Mouse (Mus musculus): ENCODE results near the gene Ndufb4.
"Not testable (repeated sequence)": the region's sequence is repeated elsewhere in the genome, so short reads cannot be mapped to it uniquely, and the experiment has no call there.

The Ndufb4 gene

GRCm38 (mm10) chr16:37680216-37680615 lies 26.0 kb upstream of the Ndufb4 start:
- DNase-seq (ENCODE audit: low spot score in 2 of 2) = no peak

- no peak for DNase-seq (ENCODE audit: low spot score in 2 of 2)
Observed at GRCm38 (mm10) chr16:37677586-37677985, 23.3 kb upstream of the Ndufb4 start.

- DNase-seq (ENCODE audit: low spot score in 2 of 2) = no peak
Observed at GRCm38 (mm10) chr16:37676677-37677072, 22.4 kb upstream of the Ndufb4 start.

- no peak for DNase-seq (ENCODE audit: low spot score in 2 of 2)
Observed at GRCm38 (mm10) chr16:37676024-37676676, 21.9 kb upstream of the Ndufb4 start.

GRCm38 (mm10) chr16:37675326-37675725 lies 21.1 kb upstream of the Ndufb4 start:
- no peak for DNase-seq (ENCODE audit: low spot score in 2 of 2)

- DNase-seq (ENCODE audit: low spot score in 2 of 2) = no peak
Observed at GRCm38 (mm10) chr16:37670666-37671283, 16.5 kb upstream of the Ndufb4 start.

- no peak for DNase-seq (ENCODE audit: low spot score in 2 of 2)
Observed at GRCm38 (mm10) chr16:37665394-37665935, 11.2 kb upstream of the Ndufb4 start.

GRCm38 (mm10) chr16:37663643-37664459 lies 9.6 kb upstream of the Ndufb4 start:
- no peak for DNase-seq (ENCODE audit: low spot score in 2 of 2)

- DNase-seq (ENCODE audit: low spot score in 2 of 2) = no peak
Observed at GRCm38 (mm10) chr16:37656796-37657195, 2.5 kb upstream of the Ndufb4 start.

- no peak for DNase-seq (ENCODE audit: low spot score in 2 of 2)
Observed at GRCm38 (mm10) chr16:37655756-37656347, 1.6 kb upstream of the Ndufb4 start.

- DNase-seq (ENCODE audit: low spot score in 2 of 2) = no peak
Observed at GRCm38 (mm10) chr16:37654831-37655455, 690 bp upstream of the Ndufb4 start.

- no peak for DNase-seq (ENCODE audit: low spot score in 2 of 2)
Observed at GRCm38 (mm10) chr16:37653058-37653457, 1.2 kb downstream of the Ndufb4 start.

GRCm38 (mm10) chr16:37652654-37653053 lies 1.6 kb downstream of the Ndufb4 start:
- DNase-seq (ENCODE audit: low spot score in 2 of 2) = no peak

- DNase-seq (ENCODE audit: low spot score in 2 of 2) = no peak
Observed at GRCm38 (mm10) chr16:37651467-37651866, 2.8 kb downstream of the Ndufb4 start.

GRCm38 (mm10) chr16:37649068-37649467 lies 5.2 kb downstream of the Ndufb4 start:
- DNase-seq (ENCODE audit: low spot score in 2 of 2) = no peak

- DNase-seq (ENCODE audit: low spot score in 2 of 2) = no peak
Observed at GRCm38 (mm10) chr16:37647936-37648335, 6.3 kb downstream of the Ndufb4 start.

GRCm38 (mm10) chr16:37647067-37647466 lies 7.2 kb downstream of the Ndufb4 start:
- DNase-seq (ENCODE audit: low spot score in 2 of 2) = no peak

GRCm38 (mm10) chr16:37645799-37646198 lies 8.5 kb downstream of the Ndufb4 start:
- no peak for DNase-seq (ENCODE audit: low spot score in 2 of 2)

GRCm38 (mm10) chr16:37645211-37645610 lies 9.0 kb downstream of the Ndufb4 start:
- DNase-seq (ENCODE audit: low spot score in 2 of 2) = no peak

GRCm38 (mm10) chr16:37644486-37644885 lies 9.8 kb downstream of the Ndufb4 start:
- DNase-seq (ENCODE audit: low spot score in 2 of 2) = no peak

GRCm38 (mm10) chr16:37640522-37640921 lies 13.7 kb downstream of the Ndufb4 start:
- not testable (repeated sequence) for DNase-seq (ENCODE audit: low spot score in 2 of 2)

GRCm38 (mm10) chr16:37637802-37638201 lies 16.5 kb downstream of the Ndufb4 start:
- DNase-seq (ENCODE audit: low spot score in 2 of 2) = no peak

Data from spleen, postnatal 14 days (tissue).